Mouse (Mus musculus) liver, postnatal 0 days (tissue): Measurements from ENCODE around the gene Pibf1.

ENCODE experiments used
- CTCF ChIP-seq: sonication (generic); IDR thresholded peaks from 2 replicates; pipeline ENCODE4 v1.5.1; 2016; ENCODE audit warnings: antibody characterized with exemption, low read depth
- EP300 ChIP-seq: IDR thresholded peaks from 2 replicates; pipeline ENCODE4 v1.6.1; 2016; ENCODE audit warnings: antibody characterized with exemption, low read depth, mild to moderate bottlenecking

DNA sequence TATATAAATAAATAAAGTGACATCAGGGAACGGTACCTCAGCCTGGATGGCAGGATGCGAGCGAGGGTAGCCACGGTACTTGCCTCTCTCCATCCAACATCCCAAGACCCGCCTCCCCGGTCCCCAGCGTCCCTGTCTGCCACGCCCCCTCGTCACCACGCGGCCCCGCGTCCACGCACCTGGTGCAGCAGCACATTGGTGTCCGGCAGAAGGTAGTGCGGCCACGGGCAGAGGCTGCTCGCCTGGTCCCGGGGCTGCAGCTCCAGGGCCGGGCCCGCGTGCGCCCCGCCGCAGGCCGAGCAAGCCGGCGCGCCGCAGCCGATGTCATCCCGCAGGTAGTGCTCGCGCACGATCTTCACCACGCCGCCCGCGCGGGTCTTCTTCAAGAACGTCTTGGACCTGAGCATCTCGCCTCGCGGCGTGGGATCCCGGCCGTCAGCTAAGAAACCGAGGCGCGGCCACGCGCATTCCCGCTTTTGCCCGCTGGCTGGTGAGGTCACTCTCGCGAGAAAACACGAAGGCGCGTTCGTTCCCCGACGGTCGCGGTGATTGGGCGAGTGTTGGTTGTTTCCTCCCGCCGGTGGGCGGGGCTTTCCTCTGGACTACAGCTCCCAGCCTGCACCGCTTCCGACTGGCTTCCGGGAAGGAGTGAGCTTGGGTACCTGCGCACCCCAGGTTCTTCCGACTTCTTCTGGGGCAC is at the start of gene Pibf1, which contains the start of gene Dis3:
- TF ChIP-seq CTCF: no peak
- peak; percentile 53; the same call in 1 of the 2 replicates for TF ChIP-seq EP300
